Mouse (Mus musculus): ENCODE data around the gene Foxi3.

The Foxi3 gene

DNA sequence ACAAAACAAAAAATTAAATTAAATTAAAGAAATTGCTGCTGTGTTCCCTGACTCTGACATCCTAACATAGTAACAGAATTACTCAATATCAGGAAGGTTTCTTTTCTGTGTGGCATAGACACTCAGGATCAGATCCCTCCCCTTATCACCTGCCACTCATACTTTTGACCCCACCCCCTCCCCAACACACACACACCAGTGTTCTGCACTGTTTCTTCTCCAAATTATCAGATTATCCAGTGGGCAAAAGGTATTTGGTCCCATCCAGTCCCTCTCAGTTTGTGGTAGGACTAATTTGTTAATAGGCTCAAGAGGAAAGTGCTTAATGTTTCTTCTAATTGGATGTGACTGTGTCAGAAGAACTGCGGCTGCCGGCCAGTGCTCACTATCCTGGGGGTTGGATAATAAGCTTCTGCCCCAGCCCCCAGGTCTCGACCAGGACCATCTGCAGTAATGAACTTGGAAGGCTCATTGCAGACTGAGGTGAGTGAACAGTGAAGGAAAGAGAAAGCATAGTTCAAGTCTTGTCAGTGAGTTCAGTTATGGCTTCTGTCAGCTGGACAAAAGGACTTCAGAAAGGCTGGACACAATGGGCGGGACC lies 39.9 kb downstream of the Foxi3 start:
- no peak for DNase-seq

DNA sequence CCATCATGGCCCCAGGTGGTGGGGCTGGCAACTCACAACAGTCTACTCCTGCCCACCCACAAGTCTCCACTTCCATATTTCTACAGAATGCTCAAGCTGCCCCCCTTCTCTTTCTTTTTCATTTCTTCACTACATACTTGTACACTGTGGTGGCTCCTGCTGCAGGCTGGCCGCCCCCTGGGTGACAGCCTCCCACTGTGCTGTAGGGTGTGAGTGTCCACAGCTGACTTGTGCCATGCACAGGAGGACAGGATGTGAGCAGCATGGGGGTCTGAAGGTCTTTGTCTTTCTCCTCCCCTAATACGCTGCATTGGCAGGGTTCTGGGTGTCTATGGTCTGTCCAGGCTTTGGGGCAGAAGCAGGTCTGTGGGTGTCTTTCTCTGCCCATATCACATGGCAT lies 46.3 kb downstream of the Foxi3 start:
- DNase-seq, result no peak

DNA sequence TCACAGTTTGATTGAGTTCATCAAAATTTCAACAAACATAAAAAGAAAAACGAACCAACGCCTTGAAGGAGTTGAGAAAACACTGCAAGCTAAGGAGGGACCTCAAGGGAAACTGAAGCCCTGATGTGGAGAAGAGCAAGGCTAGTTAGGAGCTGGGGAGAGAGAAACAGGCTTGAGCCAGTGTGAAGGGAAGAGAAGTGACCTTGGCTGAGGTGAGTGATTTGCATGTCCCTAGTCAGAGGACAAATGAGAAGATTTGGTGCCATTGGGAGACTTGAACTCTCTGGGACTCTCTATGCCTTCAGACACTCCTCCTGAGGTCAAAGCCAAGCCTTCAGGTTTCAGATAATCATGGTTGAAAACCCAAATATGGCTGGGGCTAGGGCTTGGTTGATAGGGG lies 47.8 kb downstream of the Foxi3 start:
- DNase-seq, result no peak

Measured in lung, postnatal 14 days (tissue).